Mouse (Mus musculus): Measurements from ENCODE around the gene Pcid2. TPM values are rescaled to one million over a fixed set of nuclear protein-coding genes. Genes with fewer than 3 reads are reported as not detected.

The Pcid2 gene
- polyA plus RNA-seq (2015; fragmentation: Nextera tagmentation; extraction: Ambion mirVana): 13.1 and 13.9 TPM in 2 replicates

DNA sequence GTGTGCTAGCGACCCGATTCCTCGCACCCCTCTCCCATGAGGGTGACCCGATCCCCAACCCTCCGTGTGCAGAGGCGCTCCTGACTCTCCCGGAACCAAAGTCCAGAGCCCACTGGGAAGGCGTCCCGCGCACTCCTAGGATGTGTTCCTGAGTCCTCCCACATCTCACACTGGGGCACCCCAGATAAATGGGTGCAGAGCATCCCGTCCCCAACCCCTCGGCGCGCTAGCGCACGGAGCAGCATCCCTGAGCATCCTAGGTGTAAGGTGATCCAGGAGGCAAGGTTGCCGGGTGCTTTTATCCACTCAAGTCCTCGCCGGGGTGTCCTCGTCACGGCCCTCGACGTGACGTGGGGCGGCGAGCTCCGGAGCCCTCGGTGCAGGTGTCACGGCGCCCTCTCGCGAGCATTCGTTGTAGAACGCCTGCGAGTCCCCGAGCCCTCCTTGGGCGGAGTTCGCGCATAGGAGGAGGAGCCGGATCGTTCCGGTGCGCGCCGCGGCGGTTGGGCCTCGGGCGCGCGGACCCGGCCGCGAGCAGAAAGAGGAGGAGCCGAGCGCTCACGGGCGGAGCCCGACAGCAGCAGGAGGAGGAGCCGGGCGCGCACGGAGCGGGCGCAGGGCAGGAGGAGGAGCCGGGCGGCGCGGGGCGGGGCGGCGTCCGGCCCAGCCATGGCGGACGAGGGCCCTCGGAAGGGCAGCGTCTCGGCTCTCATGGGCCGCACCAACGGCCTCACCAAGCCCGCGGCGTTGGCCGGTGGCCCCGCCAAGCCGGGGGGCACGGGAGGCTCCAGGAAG is at the start of gene Pcid2, which contains the start of gene Cul4a:
Pcid2 (minus strand) TSS at position 373 of the 795 bp plus-strand sequence.
Cul4a (plus strand) TSS at position 535 of the 795 bp plus-strand sequence.

DNA sequence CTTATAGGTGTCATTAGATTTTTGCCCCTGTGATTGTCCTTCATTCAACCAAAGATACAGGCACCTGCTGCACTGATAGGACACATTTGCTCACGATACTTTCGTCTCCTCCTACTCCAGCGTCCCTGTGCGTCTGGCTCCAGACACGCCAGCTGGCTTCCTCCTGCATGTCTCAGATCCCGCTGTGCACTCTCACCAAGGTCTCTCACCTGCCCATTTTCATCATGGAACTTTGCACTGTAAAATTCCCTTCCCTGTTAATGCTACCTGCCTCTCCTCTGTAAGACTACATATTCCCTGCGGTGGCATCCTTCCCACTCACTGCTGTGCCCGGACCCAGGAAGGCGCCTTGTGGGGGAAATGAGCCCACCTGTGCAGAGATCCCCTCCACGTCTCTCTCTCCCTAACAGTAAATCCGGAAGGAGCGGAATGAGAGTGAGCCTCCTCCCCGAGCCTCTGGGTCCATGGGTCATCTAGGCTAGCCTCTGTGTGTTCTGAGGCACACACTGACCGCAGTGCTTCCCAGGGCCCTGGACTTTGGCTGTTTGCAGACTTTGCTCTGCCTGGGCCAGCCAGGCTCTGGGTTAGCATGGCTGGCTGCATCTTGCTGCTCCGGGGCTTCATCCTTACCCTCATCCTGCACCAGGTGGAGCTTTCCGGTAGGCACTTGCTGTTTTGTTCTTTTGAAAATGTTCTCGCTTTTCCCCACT is 44.7 kb downstream of the Pcid2 start, which contains the start of gene Proz:
Proz (plus strand) TSS at position 474 of the 710 bp plus-strand sequence.

DNA sequence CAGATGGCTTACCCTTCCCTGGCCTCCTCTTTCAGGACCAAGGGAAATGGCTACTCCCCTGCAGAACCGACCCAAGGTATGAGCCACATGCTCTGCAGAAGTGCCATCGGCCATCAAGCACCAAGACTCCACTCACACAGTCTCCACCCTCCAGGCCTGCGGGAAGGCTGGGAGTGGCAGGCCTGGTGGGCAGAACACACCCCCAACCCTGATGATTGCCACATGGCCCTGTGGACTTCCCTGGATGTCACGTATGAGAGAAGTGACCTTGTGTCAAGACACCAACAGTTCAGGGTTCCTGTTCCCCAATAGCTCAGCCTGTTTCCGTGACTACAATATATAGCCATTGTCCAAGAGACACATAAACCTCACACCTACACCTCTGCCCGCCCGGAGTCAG is 68.2 kb downstream of the Pcid2 start, which contains the start of gene F10:
F10 (plus strand) TSS at position 294 of the 400 bp plus-strand sequence.

Small RNAs within 50 kb of the gene (microRNA-seq; reads per million reads assigned to microRNA genes)
- gene Mir7065: 0 reads per million in 2 experiments

Other genes starting within 250 kb of the Pcid2 start
- 15.1 and 16.3 TPM in 2 replicates for gene Mcf2l, start 231.7 kb downstream of the Pcid2 start, polyA plus RNA-seq (2015; fragmentation: Nextera tagmentation; extraction: Ambion mirVana)
- not detected in 2 replicates for gene F7, start 79.4 kb downstream of the Pcid2 start, polyA plus RNA-seq (2015; fragmentation: Nextera tagmentation; extraction: Ambion mirVana)
- 0.35 and 0.36 TPM in 2 replicates for gene F10, start 68.2 kb downstream of the Pcid2 start, polyA plus RNA-seq (2015; fragmentation: Nextera tagmentation; extraction: Ambion mirVana)
- gene Proz, start 44.5 kb downstream of the Pcid2 start, polyA plus RNA-seq (2015; fragmentation: Nextera tagmentation; extraction: Ambion mirVana): 0.22 TPM in 2 replicates
- gene Cul4a, start 162 bp upstream of the Pcid2 start, polyA plus RNA-seq (2015; fragmentation: Nextera tagmentation; extraction: Ambion mirVana): 97.1 and 103 TPM in 2 replicates
- 276 and 297 TPM in 2 replicates for gene Lamp1, start 53.7 kb upstream of the Pcid2 start, polyA plus RNA-seq (2015; fragmentation: Nextera tagmentation; extraction: Ambion mirVana)
- 8.1 and 8.7 TPM in 2 replicates for gene Grtp1, start 95.2 kb upstream of the Pcid2 start, polyA plus RNA-seq (2015; fragmentation: Nextera tagmentation; extraction: Ambion mirVana)
- gene Adprhl1, start 148.7 kb upstream of the Pcid2 start, polyA plus RNA-seq (2015; fragmentation: Nextera tagmentation; extraction: Ambion mirVana): 106 and 112 TPM in 2 replicates
- 20.7 and 20.9 TPM in 2 replicates for gene Dcun1d2, start 182.7 kb upstream of the Pcid2 start, polyA plus RNA-seq (2015; fragmentation: Nextera tagmentation; extraction: Ambion mirVana)
- 18.4 and 20.2 TPM in 2 replicates for gene Tmco3, start 182.7 kb upstream of the Pcid2 start, polyA plus RNA-seq (2015; fragmentation: Nextera tagmentation; extraction: Ambion mirVana)
- 54.9 and 66.3 TPM in 2 replicates for gene Tfdp1, start 233.3 kb upstream of the Pcid2 start, polyA plus RNA-seq (2015; fragmentation: Nextera tagmentation; extraction: Ambion mirVana)

All from skeletal muscle tissue, postnatal 0 days (tissue).